Mouse (Mus musculus) thymus, adult 2 months (tissue): ENCODE results near the gene Ly6g. TPM values are rescaled to one million over a fixed set of nuclear protein-coding genes. Genes with fewer than 3 reads are reported as not detected.
"Not testable (repeated sequence)": the region's sequence is repeated elsewhere in the genome, so short reads cannot be mapped to it uniquely, and the experiment has no call there.

Source experiments
- DNase-seq: peaks from one replicate; pipeline ENCODE4 v3.0.0; 2021
- H3K27ac ChIP-seq: fragments of 200-500 bp; 2 replicates; pipeline ENCODE4 v1.5.1; 2012; ENCODE audit warnings: low read length, control low read depth; ENCODE audit not compliant: control insufficient read depth, insufficient read depth
- H3K27me3 ChIP-seq: fragments of 200-500 bp; 2 replicates; pipeline ENCODE4 v1.6.1; 2012; ENCODE audit warnings: mild to moderate bottlenecking, low read length, moderate library complexity, mixed read lengths; ENCODE audit not compliant: control insufficient read depth, insufficient read depth
- H3K36me3 ChIP-seq: fragments of 200-500 bp; 2 replicates; pipeline ENCODE4 v1.6.1; 2012; ENCODE audit warnings: mild to moderate bottlenecking, low read length, moderate library complexity; ENCODE audit not compliant: control insufficient read depth, insufficient read depth
- H3K4me1 ChIP-seq: fragments of 200-500 bp; replicated peaks from 2 replicates; pipeline ENCODE4 v1.6.1; 2012; ENCODE audit warnings: low read length; ENCODE audit not compliant: control insufficient read depth, insufficient read depth
- H3K4me3 ChIP-seq: fragments of 200-500 bp; 2 replicates; pipeline ENCODE4 v1.5.1; 2012; ENCODE audit warnings: mild to moderate bottlenecking, low read length, control low read depth, moderate library complexity; ENCODE audit not compliant: control insufficient read depth, insufficient read depth
- CTCF ChIP-seq: fragments of 200-500 bp; IDR thresholded peaks from 2 replicates; pipeline ENCODE4 v1.5.1; 2012; ENCODE audit warnings: mild to moderate bottlenecking, control low read depth, low read length, moderate library complexity, borderline replicate concordance; ENCODE audit not compliant: control insufficient read depth, poor library complexity, insufficient read depth; ENCODE audit errors: extremely low read depth
- POLR2A ChIP-seq: fragments of 200-500 bp; IDR thresholded peaks from 2 replicates; pipeline ENCODE4 v1.6.1; 2012; ENCODE audit warnings: mild to moderate bottlenecking, low read length, control low read depth, moderate library complexity; ENCODE audit not compliant: control insufficient read depth, poor library complexity, insufficient read depth; ENCODE audit errors: extremely low read depth
- WGBS: fragments of 180-500 bp; shearing (Covaris S2); methylation state at CpG from one replicate; pipeline ENCODE4 v1.1.7; 2018; 5-methylcytosine and 5-hydroxymethylcytosine counted together
- polyA plus RNA-seq: library from polyadenylated mRNA; depleted of rRNA; stranded (reverse); fragments of >200 nt; gene quantifications from 2 replicates; pipeline ENCODE4 v1.2.3, GENCODE M21; 2012; rRNA removed

The Ly6g gene
- polyA plus RNA-seq: 1.7 and 2.5 TPM in 2 replicates

DNA sequence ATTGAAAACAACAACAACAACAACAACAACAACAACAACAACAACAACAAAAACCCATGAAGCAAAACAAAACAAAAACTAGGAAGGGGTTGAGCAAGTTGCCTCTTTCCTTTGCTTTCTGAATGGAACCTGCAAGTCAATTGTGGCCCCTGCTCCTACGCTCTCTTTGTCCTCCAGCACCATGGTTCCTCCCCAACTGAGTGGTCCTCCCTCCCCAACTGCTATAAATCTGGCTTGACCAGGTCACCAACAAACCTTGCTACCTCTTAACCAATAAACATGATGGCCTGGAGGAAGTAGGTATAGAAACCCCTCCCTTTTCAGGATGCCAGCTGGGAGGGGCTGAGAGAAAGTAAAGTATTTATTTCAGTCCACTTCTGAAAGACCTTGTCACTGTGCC lies at the start of gene Ly6g:
TSS of gene Ly6g (plus strand) at position 301 of the 400 bp plus-strand sequence.
- 100% methylated on average over 1 of the region's 1 CpGs for WGBS
- no peak for DNase-seq
- no peaks in the 10 kb centered on the region for H3K27me3 ChIP-seq
- no peaks in the 10 kb centered on the region for H3K4me1 ChIP-seq
- H3K27ac ChIP-seq: no peak within 1 kb of the TSS
- H3K4me3 ChIP-seq: no peak within 1 kb of the TSS
- no peaks in the 10 kb centered on the region for H3K36me3 ChIP-seq
- TF ChIP-seq POLR2A (no peak), CTCF (no peak)

DNA sequence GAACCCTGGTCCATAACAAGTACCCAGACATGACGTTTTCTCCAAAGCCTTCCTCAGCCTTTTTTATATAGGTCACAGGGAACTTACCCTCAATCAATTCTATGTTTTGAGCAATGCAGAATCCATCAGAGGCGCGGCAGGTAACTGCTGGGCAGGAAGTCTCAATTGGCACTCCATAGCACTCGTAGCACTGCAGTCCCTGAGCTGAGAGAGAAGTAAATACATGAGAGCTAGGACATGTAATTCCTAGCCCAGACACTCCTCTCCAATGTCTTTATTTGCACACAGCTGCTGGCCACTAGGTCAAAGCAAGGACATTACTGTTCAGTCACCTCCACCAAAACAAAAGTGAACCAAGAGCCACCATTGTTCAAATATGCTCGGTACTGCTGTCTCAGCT lies 44.6 kb upstream of the Ly6g start:
- not testable (repeated sequence) for H3K27me3 ChIP-seq, DNase-seq, H3K27ac ChIP-seq, H3K4me3 ChIP-seq, H3K36me3 ChIP-seq
- peaks cover 16% of the 10 kb centered on the region for H3K4me1 ChIP-seq
- WGBS: 93% methylated on average over 4 of the region's 5 CpGs

- not testable (repeated sequence) for H3K27ac ChIP-seq, H3K36me3 ChIP-seq, H3K4me3 ChIP-seq, H3K27me3 ChIP-seq, DNase-seq
- WGBS: 83% methylated on average over 1 of the region's 1 CpGs
- peaks cover 26% of the 10 kb centered on the region for H3K4me1 ChIP-seq
These were observed 43.0 kb upstream of the Ly6g start, which contains the start of gene Ly6c2 for GRCm38 (mm10) chr15:75111861-75112630. Gene Ly6c2 (minus strand): TSS chr15:75111970.

DNA sequence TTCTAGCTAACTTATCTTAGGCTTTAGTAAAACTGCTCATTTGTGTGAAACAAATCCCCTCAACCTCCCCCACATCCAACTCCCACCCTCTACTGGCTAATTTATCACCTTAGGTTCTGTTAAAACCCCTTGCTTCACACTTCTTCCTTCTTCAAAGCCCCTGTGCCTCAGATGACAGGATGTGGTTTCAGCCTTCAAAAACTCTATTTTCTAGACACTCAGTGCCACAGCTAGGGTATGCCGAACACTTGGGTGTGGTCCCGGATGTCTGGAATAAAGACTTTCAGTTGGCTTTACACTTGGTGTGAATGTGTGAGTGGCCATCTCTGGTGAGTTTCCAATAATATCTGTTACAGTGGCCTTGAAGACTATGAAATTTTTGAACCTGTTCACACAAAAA lies 38.5 kb upstream of the Ly6g start:
- peak; percentile 78 for DNase-seq
- WGBS: 5% methylated on average over 2 of the region's 2 CpGs
- TF ChIP-seq POLR2A: no peak
- TF ChIP-seq CTCF: no peak
- peaks cover 34% of the 10 kb centered on the region for H3K4me1 ChIP-seq
- H3K27ac ChIP-seq: peak overlapping the region; percentile 93; the same call in 1 of the 2 replicates
- H3K27me3 ChIP-seq: no peaks in the 10 kb centered on the region
- H3K4me3 ChIP-seq: no peak overlapping the region
- no peaks in the 10 kb centered on the region for H3K36me3 ChIP-seq

DNA sequence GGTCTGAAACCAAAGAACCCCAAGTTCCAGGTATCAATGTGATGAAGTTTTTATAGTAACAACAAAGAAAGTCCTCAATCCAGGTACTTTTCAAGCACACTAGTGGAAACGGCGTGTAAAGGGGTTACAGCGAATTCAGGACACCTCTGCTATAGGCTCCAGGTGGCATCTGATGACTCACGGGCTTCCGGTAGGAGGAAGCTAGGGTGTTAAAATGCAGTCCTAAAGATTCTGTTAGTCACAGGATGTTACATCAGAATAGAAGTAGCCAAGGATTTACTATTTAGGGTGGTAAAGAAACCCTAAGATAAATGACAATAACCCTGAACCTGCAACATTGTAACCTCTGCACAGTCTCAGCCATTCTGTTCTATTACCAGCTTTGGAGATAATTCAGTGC lies 37.6 kb upstream of the Ly6g start:
- Histone ChIP-seq H3K4me1 (peaks cover 34% of the 10 kb centered on the region), H3K27ac (peak overlapping the region; percentile 93)
- WGBS: 36% methylated on average over 5 of the region's 5 CpGs
- peak; percentile 25 for DNase-seq
- H3K4me3 ChIP-seq, H3K36me3 ChIP-seq, H3K27me3 ChIP-seq: not testable (repeated sequence)

GRCm38 (mm10) chr15:75118742-75119141 lies 36.3 kb upstream of the Ly6g start:
- not testable (repeated sequence) for H3K27me3 ChIP-seq, H3K4me3 ChIP-seq, H3K27ac ChIP-seq, H3K36me3 ChIP-seq
- DNase-seq: peak; percentile 73
- H3K4me1 ChIP-seq: peaks cover 34% of the 10 kb centered on the region
- WGBS: 33% methylated on average over 5 of the region's 7 CpGs

DNA sequence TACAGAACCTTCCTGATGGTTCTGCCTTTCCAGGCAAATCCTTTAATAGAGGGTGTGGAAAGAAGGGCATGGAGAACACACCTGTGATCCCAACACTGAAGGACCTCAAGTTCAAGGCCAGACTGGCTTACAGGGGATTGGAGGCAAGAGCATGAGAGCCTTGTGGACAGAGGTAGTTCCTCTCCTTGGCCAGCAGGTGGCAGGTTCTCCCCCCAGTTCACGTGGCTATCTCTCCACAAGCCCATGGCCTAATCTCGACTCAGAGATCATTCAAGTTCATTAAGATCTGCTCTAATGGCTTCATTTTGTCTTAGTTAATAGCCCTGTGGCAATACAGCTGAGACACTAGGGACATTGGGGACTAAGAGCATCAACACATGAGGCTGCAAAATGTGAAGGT lies 35.0 kb upstream of the Ly6g start:
- Histone ChIP-seq H3K36me3 (no peaks in the 10 kb centered on the region), H3K27me3 (no peaks in the 10 kb centered on the region), H3K4me1 (peaks cover 24% of the 10 kb centered on the region), H3K4me3 (no peak overlapping the region), H3K27ac (no peak overlapping the region)
- TF ChIP-seq CTCF: peak; percentile 66; the same call in 1 of the 2 replicates
- TF ChIP-seq POLR2A: no peak
- DNase-seq: peak; percentile 73
- WGBS: 5% methylated on average over 2 of the region's 2 CpGs

DNA sequence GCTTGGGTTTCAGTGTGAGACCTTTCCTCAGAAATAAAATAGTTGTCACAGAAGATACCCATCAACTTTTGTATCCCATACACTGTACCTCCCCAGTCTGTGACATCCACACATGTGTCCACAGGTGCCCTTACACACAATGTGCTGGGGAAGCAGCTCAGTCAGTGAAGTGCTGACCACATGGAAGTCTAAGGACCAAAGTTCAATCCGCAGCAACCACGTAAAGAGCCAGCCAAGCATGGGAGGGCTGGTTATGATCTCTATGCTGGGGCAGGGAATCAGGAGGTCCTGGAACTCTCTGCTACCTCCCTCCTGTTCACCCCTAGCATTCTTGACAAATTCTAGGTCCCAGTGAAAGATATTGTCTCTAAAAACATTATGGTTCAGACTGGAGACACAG lies 22.7 kb upstream of the Ly6g start:
- not testable (repeated sequence) for H3K4me3 ChIP-seq, H3K27me3 ChIP-seq, H3K36me3 ChIP-seq, H3K4me1 ChIP-seq, H3K27ac ChIP-seq, DNase-seq
- 90% methylated on average over 2 of the region's 2 CpGs for WGBS

DNA sequence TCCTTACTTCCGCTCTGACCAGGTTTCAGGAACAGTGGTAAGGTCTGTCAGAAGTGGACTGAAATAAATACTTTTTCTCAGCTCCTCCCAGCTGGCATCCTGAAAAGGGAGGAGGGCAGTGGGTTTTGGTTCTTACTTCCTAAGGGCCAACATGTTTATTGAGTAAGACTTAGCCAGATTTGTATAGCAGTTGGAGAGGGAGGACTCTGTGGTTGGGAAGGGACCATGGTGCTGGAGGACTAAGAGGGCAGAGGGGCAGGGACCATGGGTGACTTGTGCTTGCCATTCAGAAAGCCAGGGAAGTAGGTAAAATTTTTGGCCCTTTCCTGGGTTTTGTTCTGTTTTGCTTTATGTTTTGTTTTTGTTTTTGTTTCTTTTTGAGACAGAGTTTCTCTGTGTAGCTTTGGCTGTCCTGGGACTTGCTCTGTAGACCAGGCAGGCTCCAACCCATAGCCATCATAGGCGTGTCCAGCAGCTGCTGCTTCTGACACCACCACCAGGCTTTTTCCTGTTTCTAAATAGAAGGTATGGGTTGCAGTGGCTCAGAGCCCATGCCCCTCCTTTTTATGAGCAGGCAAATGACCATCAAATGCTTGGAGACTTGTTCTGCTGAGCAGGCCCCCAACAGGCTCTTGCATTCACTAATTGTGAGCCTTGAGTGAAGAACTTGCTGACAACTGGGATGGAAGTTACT lies 19.8 kb upstream of the Ly6g start:
- WGBS: 94% methylated on average over 2 of the region's 2 CpGs
- not testable (repeated sequence) for DNase-seq, H3K4me1 ChIP-seq, H3K4me3 ChIP-seq, H3K27me3 ChIP-seq, H3K36me3 ChIP-seq, H3K27ac ChIP-seq

DNA sequence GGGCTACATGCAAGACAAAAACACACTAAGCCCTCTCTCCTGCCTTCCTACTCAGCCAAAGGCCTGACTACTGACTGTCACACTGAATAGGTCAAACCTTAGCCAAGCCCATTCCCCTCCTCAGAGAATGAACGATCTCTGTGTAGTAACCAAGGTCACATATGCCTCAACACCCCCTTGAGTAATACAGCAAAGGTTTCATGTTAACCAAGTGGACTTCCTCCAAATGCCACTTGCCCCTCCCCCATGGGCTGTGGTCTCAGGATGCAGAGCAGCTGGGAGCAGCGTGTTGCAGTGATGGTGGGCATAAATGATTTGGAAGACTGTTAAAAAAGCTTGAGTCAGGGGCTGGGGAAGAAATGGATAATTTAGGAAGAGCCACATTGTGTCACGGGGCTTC lies 17.3 kb upstream of the Ly6g start:
- H3K36me3 ChIP-seq, H3K4me3 ChIP-seq, H3K4me1 ChIP-seq, H3K27ac ChIP-seq, DNase-seq, H3K27me3 ChIP-seq: not testable (repeated sequence)
- 51% methylated on average over 3 of the region's 3 CpGs for WGBS
